Mouse (Mus musculus): Measurements from ENCODE around the gene Selenoh. TPM values are rescaled to one million over a fixed set of nuclear protein-coding genes. Genes with fewer than 3 reads are reported as not detected.

Gene Selenoh
- total RNA-seq, 1 experiment, result 589 TPM

GRCm38 (mm10) chr2:84653354-84653753 lies 17.2 kb downstream of the Selenoh start:
- Histone ChIP-seq H3K36me3 (ENCODE audit: control insufficient read depth, insufficient read depth, low read length, poor library complexity, severe bottlenecking) (no peaks in the 10 kb centered on the region), H3K27ac (ENCODE audit: insufficient read depth, low read depth, low read length, poor library complexity, severe bottlenecking) (no peak overlapping the region), H3K9ac (ENCODE audit: insufficient read depth, low read depth, low read length, poor library complexity, severe bottlenecking) (no peak overlapping the region), H3K4me1 (ENCODE audit: control insufficient read depth in 2 of 2, insufficient read depth in 2 of 2, low read length in 2 of 2, poor library complexity in 1 of 2) (peaks cover 0 to 2% of the 10 kb centered on the region in 2 experiments; a peak in 1 of 4 replicates), H3K9me3 (ENCODE audit: control insufficient read depth, insufficient read depth, low read depth, low read length) (no peaks in the 10 kb centered on the region), H3K4me3 (ENCODE audit: insufficient read depth in 1 of 2, low read depth in 1 of 2, low read length in 2 of 2, poor library complexity in 1 of 2, severe bottlenecking in 1 of 2) (no peak overlapping the region)
- in situ Hi-C loops (cut with MboI; ENCODE audit: low sequenced_read_pairs in 2 of 2, unreplicated experiment in 2 of 2), result no loop called here
- DNase-seq (ENCODE audit: low read depth, low spot score), result no peak
- TF ChIP-seq HCFC1 (IDR thresholded peaks at IDR 0.05; ENCODE audit: borderline replicate concordance, insufficient read depth, low read length), result no peak
- TF ChIP-seq ZNF384 (IDR thresholded peaks at IDR 0.05; ENCODE audit: low read depth, low read length), result no peak
- TF ChIP-seq CHD2 (IDR thresholded peaks at IDR 0.05; ENCODE audit: low read depth, low read length), result no peak
- TF ChIP-seq ZC3H11A (IDR thresholded peaks at IDR 0.05; ENCODE audit: borderline replicate concordance, low read depth, low read length), result no peak
- TF ChIP-seq MAFK (IDR thresholded peaks at IDR 0.05; ENCODE audit: insufficient read depth, low read depth, low read length), result no peak

DNA sequence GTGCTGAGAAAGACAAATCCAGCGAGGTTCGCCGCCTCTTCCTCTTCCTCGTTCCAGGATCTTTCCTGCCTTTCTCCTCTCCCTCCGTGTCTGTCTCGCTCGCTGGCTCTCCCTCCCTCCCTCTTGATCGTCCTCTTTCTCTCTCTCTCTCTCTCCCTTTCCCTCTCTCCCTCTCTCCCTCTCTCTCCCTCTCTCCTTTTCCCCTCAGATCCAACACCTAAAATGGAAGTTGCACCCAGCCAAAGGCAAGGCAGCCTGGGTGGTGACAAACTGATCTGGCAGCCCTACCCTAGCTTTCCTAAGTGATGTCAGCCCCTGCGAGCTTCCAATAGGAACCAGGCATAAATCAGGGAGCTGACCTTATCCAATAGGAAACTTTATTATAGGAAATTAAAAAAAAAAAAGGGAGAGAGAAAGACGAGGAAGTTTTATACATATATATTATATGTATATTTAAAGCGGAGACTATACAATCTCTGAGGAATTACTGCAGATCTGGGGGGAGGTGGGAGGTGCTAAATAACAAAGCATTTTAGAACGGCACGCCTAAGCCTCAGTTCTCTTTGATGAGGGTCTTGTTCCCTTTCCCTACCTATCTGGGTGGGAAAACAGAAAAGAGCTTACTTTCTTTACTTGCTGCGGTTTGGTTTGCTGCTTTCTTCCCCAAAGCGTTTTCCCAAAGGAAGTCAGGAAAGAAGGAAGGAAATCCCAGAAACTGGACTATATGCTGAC lies 19.9 kb downstream of the Selenoh start, which contains the start of gene Ctnnd1:
Ctnnd1 (minus strand) TSS at position 302 of the 732 bp plus-strand sequence.
- peak; percentile 77 for DNase-seq (ENCODE audit: low read depth, low spot score)
- peaks cover 2 to 4% of the 10 kb centered on the region in 2 experiments; a peak in 3 of 4 replicates for H3K4me1 ChIP-seq (ENCODE audit: control insufficient read depth in 2 of 2, insufficient read depth in 2 of 2, low read length in 2 of 2, poor library complexity in 1 of 2)
- in situ Hi-C loops (cut with MboI; ENCODE audit: low sequenced_read_pairs in 2 of 2, unreplicated experiment in 2 of 2), result no loop called here
- 0 out of 2 replicates have a peak, but pooled peaks cover 2% of the 10 kb centered on the region for H3K36me3 ChIP-seq (ENCODE audit: control insufficient read depth, insufficient read depth, low read length, poor library complexity, severe bottlenecking)
- peak within 1 kb of the TSS; percentile 82 to 89 for H3K4me3 ChIP-seq (ENCODE audit: insufficient read depth in 1 of 2, low read depth in 1 of 2, low read length in 2 of 2, poor library complexity in 1 of 2, severe bottlenecking in 1 of 2)
- H3K9ac ChIP-seq (ENCODE audit: insufficient read depth, low read depth, low read length, poor library complexity, severe bottlenecking), result peak within 1 kb of the TSS; percentile 93
- H3K9me3 ChIP-seq (ENCODE audit: control insufficient read depth, insufficient read depth, low read depth, low read length), result no peaks in the 10 kb centered on the region
- H3K27ac ChIP-seq (ENCODE audit: insufficient read depth, low read depth, low read length, poor library complexity, severe bottlenecking), result peak within 1 kb of the TSS; percentile 86
- TF ChIP-seq CHD2 (IDR thresholded peaks at IDR 0.05; ENCODE audit: low read depth, low read length) (peak; percentile 90), ZC3H11A (IDR thresholded peaks at IDR 0.05; ENCODE audit: borderline replicate concordance, low read depth, low read length) (no peak), MAFK (IDR thresholded peaks at IDR 0.05; ENCODE audit: insufficient read depth, low read depth, low read length) (no peak), HCFC1 (IDR thresholded peaks at IDR 0.05; ENCODE audit: borderline replicate concordance, insufficient read depth, low read length) (no peak), ZNF384 (IDR thresholded peaks at IDR 0.05; ENCODE audit: low read depth, low read length) (peak; percentile 99)

GRCm38 (mm10) chr2:84649674-84650073 lies 20.9 kb downstream of the Selenoh start:
- in situ Hi-C loops (cut with MboI; ENCODE audit: low sequenced_read_pairs in 2 of 2, unreplicated experiment in 2 of 2), result no loop called here
- DNase-seq (ENCODE audit: low read depth, low spot score), result no peak
- TF ChIP-seq CHD2 (IDR thresholded peaks at IDR 0.05; ENCODE audit: low read depth, low read length), result no peak
- TF ChIP-seq ZNF384 (IDR thresholded peaks at IDR 0.05; ENCODE audit: low read depth, low read length), result no peak
- TF ChIP-seq ZC3H11A (IDR thresholded peaks at IDR 0.05; ENCODE audit: borderline replicate concordance, low read depth, low read length), result no peak
- TF ChIP-seq HCFC1 (IDR thresholded peaks at IDR 0.05; ENCODE audit: borderline replicate concordance, insufficient read depth, low read length), result no peak
- no peak for TF ChIP-seq MAFK (IDR thresholded peaks at IDR 0.05; ENCODE audit: insufficient read depth, low read depth, low read length)
- Histone ChIP-seq H3K36me3 (ENCODE audit: control insufficient read depth, insufficient read depth, low read length, poor library complexity, severe bottlenecking) (0 out of 2 replicates have a peak, but pooled peaks cover 2% of the 10 kb centered on the region), H3K9me3 (ENCODE audit: control insufficient read depth, insufficient read depth, low read depth, low read length) (no peaks in the 10 kb centered on the region), H3K4me3 (ENCODE audit: insufficient read depth in 1 of 2, low read depth in 1 of 2, low read length in 2 of 2, poor library complexity in 1 of 2, severe bottlenecking in 1 of 2) (peak overlapping the region; percentile 82 to 89), H3K27ac (ENCODE audit: insufficient read depth, low read depth, low read length, poor library complexity, severe bottlenecking) (peak overlapping the region; percentile 8; the same call in 1 of the 2 replicates), H3K4me1 (ENCODE audit: control insufficient read depth in 2 of 2, insufficient read depth in 2 of 2, low read length in 2 of 2, poor library complexity in 1 of 2) (peaks cover 2 to 4% of the 10 kb centered on the region in 2 experiments; a peak in 3 of 4 replicates), H3K9ac (ENCODE audit: insufficient read depth, low read depth, low read length, poor library complexity, severe bottlenecking) (peak overlapping the region; percentile 79)

- peak overlapping the region; percentile 4 to 89; a peak in 3 of 4 replicates for H3K4me3 ChIP-seq (ENCODE audit: insufficient read depth in 1 of 2, low read depth in 1 of 2, low read length in 2 of 2, poor library complexity in 1 of 2, severe bottlenecking in 1 of 2)
- no peak overlapping the region for H3K27ac ChIP-seq (ENCODE audit: insufficient read depth, low read depth, low read length, poor library complexity, severe bottlenecking)
- peaks cover 2 to 4% of the 10 kb centered on the region in 2 experiments; a peak in 3 of 4 replicates for H3K4me1 ChIP-seq (ENCODE audit: control insufficient read depth in 2 of 2, insufficient read depth in 2 of 2, low read length in 2 of 2, poor library complexity in 1 of 2)
Observed at GRCm38 (mm10) chr2:84648369-84648768, 22.2 kb downstream of the Selenoh start.

More at GRCm38 (mm10) chr2:84648369-84648768, 22.2 kb downstream of the Selenoh start:
- 0 out of 2 replicates have a peak, but pooled peaks cover 2% of the 10 kb centered on the region for H3K36me3 ChIP-seq (ENCODE audit: control insufficient read depth, insufficient read depth, low read length, poor library complexity, severe bottlenecking)
- in situ Hi-C loops (cut with MboI; ENCODE audit: low sequenced_read_pairs in 2 of 2, unreplicated experiment in 2 of 2), result no loop called here
- no peak for DNase-seq (ENCODE audit: low read depth, low spot score)
- TF ChIP-seq ZNF384 (IDR thresholded peaks at IDR 0.05; ENCODE audit: low read depth, low read length), result no peak
- no peak for TF ChIP-seq MAFK (IDR thresholded peaks at IDR 0.05; ENCODE audit: insufficient read depth, low read depth, low read length)
- no peak for TF ChIP-seq CHD2 (IDR thresholded peaks at IDR 0.05; ENCODE audit: low read depth, low read length)
- no peak for TF ChIP-seq HCFC1 (IDR thresholded peaks at IDR 0.05; ENCODE audit: borderline replicate concordance, insufficient read depth, low read length)
- TF ChIP-seq ZC3H11A (IDR thresholded peaks at IDR 0.05; ENCODE audit: borderline replicate concordance, low read depth, low read length), result no peak
- no peak overlapping the region for H3K9ac ChIP-seq (ENCODE audit: insufficient read depth, low read depth, low read length, poor library complexity, severe bottlenecking)
- H3K9me3 ChIP-seq (ENCODE audit: control insufficient read depth, insufficient read depth, low read depth, low read length), result no peaks in the 10 kb centered on the region

Measured in ES-E14 (cell line).